Mouse (Mus musculus): ENCODE measurements around the gene Nkiras2. TPM values are rescaled to one million over a fixed set of nuclear protein-coding genes. Genes with fewer than 3 reads are reported as not detected.

Nkiras2 gene
- total and polyA plus RNA-seq, 2 experiments from 2014 or later: 82.1 to 131 TPM

GRCm38 (mm10) chr11:100617480-100617879 is 1.6 kb upstream of the Nkiras2 start:
- H3K9ac ChIP-seq (replicated peaks; ENCODE audit: low read length): no peak overlapping the region
- H3K27me3 ChIP-seq (ENCODE audit: insufficient read depth, low read length): no peaks in the 10 kb centered on the region
- no peak for DNase-seq (ENCODE audit: low spot score)
- ATAC-seq: no peak
- peak overlapping the region; percentile 83 for H3K4me2 ChIP-seq (ENCODE audit: low read depth, low read length)
- WGBS: 86% methylated on average over 4 of the region's 4 CpGs
- peaks cover 15% of the 10 kb centered on the region for H3K4me1 ChIP-seq (ENCODE audit: insufficient read depth, low read length)
- no peak overlapping the region for H3K27ac ChIP-seq
- H3K4me3 ChIP-seq (ENCODE audit: low read length): no peak overlapping the region
- TF ChIP-seq CTCF (IDR thresholded peaks at IDR 0.05; ENCODE audit: low read depth): no peak
- no peaks in the 10 kb centered on the region for H3K9me3 ChIP-seq (ENCODE audit: low read length)
- H3K36me3 ChIP-seq (ENCODE audit: insufficient read depth, low read length): no peaks in the 10 kb centered on the region

- WGBS: under 1% methylated on average over 39 of the region's 40 CpGs
These were observed 486 bp downstream of the Nkiras2 start for GRCm38 (mm10) chr11:100619485-100619975.

GRCm38 (mm10) chr11:100619982-100620381 is 938 bp downstream of the Nkiras2 start, which contains the start of gene Dnajc7:
Dnajc7 (minus strand) TSS chr11:100620168.
- Histone ChIP-seq H3K4me3 (ENCODE audit: low read length) (peak within 1 kb of the TSS; percentile 87), H3K4me2 (ENCODE audit: low read depth, low read length) (peak within 1 kb of the TSS; percentile 83), H3K9ac (replicated peaks; ENCODE audit: low read length) (peak within 1 kb of the TSS; percentile 94), H3K4me1 (ENCODE audit: insufficient read depth, low read length) (peaks cover 19% of the 10 kb centered on the region), H3K36me3 (ENCODE audit: insufficient read depth, low read length) (0 out of 2 replicates have a peak, but pooled peaks cover 5% of the 10 kb centered on the region), H3K9me3 (ENCODE audit: low read length) (no peaks in the 10 kb centered on the region), H3K27ac (peak within 1 kb of the TSS; percentile 97), H3K27me3 (ENCODE audit: insufficient read depth, low read length) (no peaks in the 10 kb centered on the region)
- no peak for DNase-seq (ENCODE audit: low spot score)
- WGBS: 4% methylated on average over 11 of the region's 11 CpGs
- ATAC-seq: peak; percentile 25; the same call in 1 of the 2 replicates
- no peak for TF ChIP-seq CTCF (IDR thresholded peaks at IDR 0.05; ENCODE audit: low read depth)

More at GRCm38 (mm10) chr11:100619485-100619975, 486 bp downstream of the Nkiras2 start:
- ATAC-seq (peak; percentile 97), DNase-seq (ENCODE audit: low spot score) (peak; percentile 99)
- Histone ChIP-seq H3K4me1 (ENCODE audit: insufficient read depth, low read length) (peaks cover 19% of the 10 kb centered on the region), H3K9ac (replicated peaks; ENCODE audit: low read length) (peak overlapping the region; percentile 94), H3K27me3 (ENCODE audit: insufficient read depth, low read length) (no peaks in the 10 kb centered on the region), H3K36me3 (ENCODE audit: insufficient read depth, low read length) (0 out of 2 replicates have a peak, but pooled peaks cover under 1% of the 10 kb centered on the region), H3K4me3 (ENCODE audit: low read length) (peak overlapping the region; percentile 87), H3K9me3 (ENCODE audit: low read length) (no peaks in the 10 kb centered on the region), H3K27ac (peak overlapping the region; percentile 97), H3K4me2 (ENCODE audit: low read depth, low read length) (peak overlapping the region; percentile 83)
- TF ChIP-seq CTCF (IDR thresholded peaks at IDR 0.05; ENCODE audit: low read depth): peak; percentile 69

- H3K36me3 ChIP-seq (ENCODE audit: insufficient read depth, low read length): peaks cover 18% of the 10 kb centered on the region
- peak overlapping the region; percentile 88 for H3K27ac ChIP-seq
- DNase-seq (ENCODE audit: low spot score) (peak; percentile 97), ATAC-seq (peak; percentile 68)
- peaks cover 16% of the 10 kb centered on the region for H3K4me1 ChIP-seq (ENCODE audit: insufficient read depth, low read length)
- peak overlapping the region; percentile 81 for H3K9ac ChIP-seq (replicated peaks; ENCODE audit: low read length)
- under 1% methylated on average over 24 of the region's 24 CpGs for WGBS
- peak; percentile 96 for TF ChIP-seq CTCF (IDR thresholded peaks at IDR 0.05; ENCODE audit: low read depth)
- H3K9me3 ChIP-seq (ENCODE audit: low read length): no peaks in the 10 kb centered on the region
- peak overlapping the region; percentile 78 for H3K4me3 ChIP-seq (ENCODE audit: low read length)
- no peaks in the 10 kb centered on the region for H3K27me3 ChIP-seq (ENCODE audit: insufficient read depth, low read length)
- H3K4me2 ChIP-seq (ENCODE audit: low read depth, low read length): peak overlapping the region; percentile 57
These were observed 3.7 kb downstream of the Nkiras2 start for GRCm38 (mm10) chr11:100622714-100623113.

GRCm38 (mm10) chr11:100623867-100624266 is 4.8 kb downstream of the Nkiras2 start:
- no peak for DNase-seq (ENCODE audit: low spot score)
- 41% methylated on average over 5 of the region's 5 CpGs for WGBS
- Histone ChIP-seq H3K27ac (no peak overlapping the region), H3K9me3 (ENCODE audit: low read length) (no peaks in the 10 kb centered on the region), H3K4me2 (ENCODE audit: low read depth, low read length) (peak overlapping the region; percentile 57), H3K27me3 (ENCODE audit: insufficient read depth, low read length) (no peaks in the 10 kb centered on the region), H3K4me1 (ENCODE audit: insufficient read depth, low read length) (peaks cover 9% of the 10 kb centered on the region), H3K4me3 (ENCODE audit: low read length) (peak overlapping the region; percentile 78; the same call in 1 of the 2 replicates), H3K36me3 (ENCODE audit: insufficient read depth, low read length) (peaks cover 18% of the 10 kb centered on the region), H3K9ac (replicated peaks; ENCODE audit: low read length) (no peak overlapping the region; the same call in 1 of the 2 replicates)
- ATAC-seq: no peak
- TF ChIP-seq CTCF (IDR thresholded peaks at IDR 0.05; ENCODE audit: low read depth): no peak

GRCm38 (mm10) chr11:100625754-100626700 is 7.0 kb downstream of the Nkiras2 start:
- Histone ChIP-seq H3K4me3 (ENCODE audit: low read length) (no peak overlapping the region), H3K9me3 (ENCODE audit: low read length) (no peaks in the 10 kb centered on the region), H3K9ac (replicated peaks; ENCODE audit: low read length) (no peak overlapping the region), H3K36me3 (ENCODE audit: insufficient read depth, low read length) (peaks cover 18% of the 10 kb centered on the region), H3K4me2 (ENCODE audit: low read depth, low read length) (no peak overlapping the region), H3K27ac (no peak overlapping the region), H3K27me3 (ENCODE audit: insufficient read depth, low read length) (no peaks in the 10 kb centered on the region), H3K4me1 (ENCODE audit: insufficient read depth, low read length) (peaks cover 9% of the 10 kb centered on the region; the same call in 1 of the 2 replicates)
- whole genome bisulfite sequencing: 95% methylated on average over 23 of the region's 23 CpGs
- DNase-seq (ENCODE audit: low spot score) (no peak), ATAC-seq (no peak)
- TF ChIP-seq CTCF (IDR thresholded peaks at IDR 0.05; ENCODE audit: low read depth): no peak
